Mouse (Mus musculus) testis, adult 2 months (tissue): ENCODE measurements around the gene Chil1. TPM values are rescaled to one million over a fixed set of nuclear protein-coding genes. Genes with fewer than 3 reads are reported as not detected.

Source experiments
- H3K27ac ChIP-seq: fragments of 200-500 bp; 2 replicates; pipeline ENCODE4 v1.5.1; 2012; ENCODE audit warnings: low read depth, low read length; ENCODE audit not compliant: control insufficient read depth, insufficient read depth
- H3K27me3 ChIP-seq: fragments of 200-500 bp; 2 replicates; pipeline ENCODE4 v1.6.1; 2012; ENCODE audit warnings: mild to moderate bottlenecking, low read length, moderate library complexity; ENCODE audit not compliant: control insufficient read depth, insufficient read depth
- H3K36me3 ChIP-seq: fragments of 200-500 bp; 2 replicates; pipeline ENCODE4 v1.6.1; 2012; ENCODE audit warnings: mild to moderate bottlenecking, low read length; ENCODE audit not compliant: control insufficient read depth, insufficient read depth
- H3K4me1 ChIP-seq: fragments of 200-500 bp; 2 replicates; pipeline ENCODE4 v1.6.1; 2012; ENCODE audit warnings: low read length; ENCODE audit not compliant: control insufficient read depth, insufficient read depth
- H3K4me3 ChIP-seq: fragments of 200-500 bp; 2 replicates; pipeline ENCODE4 v1.5.1; 2012; ENCODE audit warnings: low read depth, mild to moderate bottlenecking, low read length, moderate library complexity, mixed read lengths; ENCODE audit not compliant: control insufficient read depth
- CTCF ChIP-seq: fragments of 200-500 bp; IDR thresholded peaks from 2 replicates; pipeline ENCODE4 v1.5.1; 2012; ENCODE audit warnings: low read depth, mild to moderate bottlenecking, inconsistent platforms, low read length, moderate library complexity; ENCODE audit not compliant: control insufficient read depth, insufficient read depth, insufficient replicate concordance
- POLR2A ChIP-seq: fragments of 200-500 bp; IDR thresholded peaks from 2 replicates; pipeline ENCODE4 v1.6.1; 2012; ENCODE audit warnings: low read depth, mild to moderate bottlenecking, inconsistent platforms, low read length, moderate library complexity; ENCODE audit not compliant: control insufficient read depth
- polyA plus RNA-seq: library from polyadenylated mRNA; depleted of rRNA; stranded (reverse); fragments of >200 nt; gene quantifications from 2 replicates; pipeline ENCODE4 v1.2.3, GENCODE M21; 2012; rRNA removed

Chil1 gene
- polyA plus RNA-seq, 1 experiment, result 0.05 TPM

GRCm38 (mm10) chr1:134232778-134233531, 51.0 kb downstream of the Chil1 start:
- no peaks in the 10 kb centered on the region for H3K27me3 ChIP-seq
- H3K27ac ChIP-seq, result peak overlapping the region; percentile 39
- TF ChIP-seq POLR2A, result no peak; the same call in 1 of the 2 replicates
- no peak for TF ChIP-seq CTCF

GRCm38 (mm10) chr1:134233681-134234454, 51.9 kb downstream of the Chil1 start:
- TF ChIP-seq POLR2A (no peak), CTCF (no peak)
- H3K36me3 ChIP-seq, result no peaks in the 10 kb centered on the region
- no peaks in the 10 kb centered on the region for H3K27me3 ChIP-seq
- peaks cover 9% of the 10 kb centered on the region for H3K4me1 ChIP-seq
- peak overlapping the region; percentile 55 for H3K4me3 ChIP-seq
- peak overlapping the region; percentile 82 for H3K27ac ChIP-seq

More at GRCm38 (mm10) chr1:134232778-134233531, 51.0 kb downstream of the Chil1 start:
- H3K4me1 ChIP-seq, result peaks cover 9% of the 10 kb centered on the region
- no peaks in the 10 kb centered on the region for H3K36me3 ChIP-seq
- H3K4me3 ChIP-seq, result peak overlapping the region; percentile 25

- no peaks in the 10 kb centered on the region for H3K27me3 ChIP-seq
- no peak for TF ChIP-seq POLR2A
- TF ChIP-seq CTCF, result no peak
- peak overlapping the region; percentile 82 for H3K27ac ChIP-seq
Observed at GRCm38 (mm10) chr1:134234455-134235390, 52.7 kb downstream of the Chil1 start.

GRCm38 (mm10) chr1:134235391-134235921, 53.5 kb downstream of the Chil1 start, which contains the start of gene Adora1:
Adora1 (minus strand) TSS chr1:134235431.
- Histone ChIP-seq H3K27me3 (no peaks in the 10 kb centered on the region), H3K27ac (peak within 1 kb of the TSS; percentile 82), H3K36me3 (no peaks in the 10 kb centered on the region), H3K4me1 (peaks cover 9% of the 10 kb centered on the region), H3K4me3 (peak within 1 kb of the TSS; percentile 55)
- TF ChIP-seq CTCF, result no peak
- TF ChIP-seq POLR2A, result no peak

More at GRCm38 (mm10) chr1:134234455-134235390, 52.7 kb downstream of the Chil1 start:
- Histone ChIP-seq H3K4me3 (peak overlapping the region; percentile 55), H3K36me3 (no peaks in the 10 kb centered on the region), H3K4me1 (peaks cover 9% of the 10 kb centered on the region)

GRCm38 (mm10) chr1:134236142-134236541, 54.2 kb downstream of the Chil1 start:
- TF ChIP-seq POLR2A, result no peak
- no peak for TF ChIP-seq CTCF
- Histone ChIP-seq H3K4me3 (no peak overlapping the region), H3K27ac (no peak overlapping the region), H3K36me3 (no peaks in the 10 kb centered on the region), H3K27me3 (no peaks in the 10 kb centered on the region), H3K4me1 (peaks cover 9% of the 10 kb centered on the region)

- no peaks in the 10 kb centered on the region for H3K36me3 ChIP-seq
- no peaks in the 10 kb centered on the region for H3K27me3 ChIP-seq
- TF ChIP-seq POLR2A, result no peak
- no peak for TF ChIP-seq CTCF
- no peak overlapping the region for H3K27ac ChIP-seq
- H3K4me1 ChIP-seq, result peaks cover 9% of the 10 kb centered on the region
- H3K4me3 ChIP-seq, result no peak overlapping the region
Observed at GRCm38 (mm10) chr1:134237438-134237837, 55.5 kb downstream of the Chil1 start.

Other genes starting within 250 kb of the Chil1 start
- 3.6 and 5.1 TPM in 2 replicates for gene Fmod, start 144.9 kb upstream of the Chil1 start, polyA plus RNA-seq
- gene Btg2, start 103.1 kb upstream of the Chil1 start, polyA plus RNA-seq, result 2.9 and 4.1 TPM in 2 replicates
- gene Chit1, start 70.9 kb upstream of the Chil1 start, polyA plus RNA-seq, result 8.7 and 10.4 TPM in 2 replicates
- 0.16 and 0.20 TPM in 2 replicates for gene Mybph, start 11.3 kb downstream of the Chil1 start, polyA plus RNA-seq
- 19.4 and 28.0 TPM in 2 replicates for gene Adora1, start 53.3 kb downstream of the Chil1 start, polyA plus RNA-seq
- 0.11 TPM in 1 of 2 replicates, not detected in the other for gene Myog, start 107.8 kb downstream of the Chil1 start, polyA plus RNA-seq
- 5.1 and 5.7 TPM in 2 replicates for gene Ppfia4, start 150.8 kb downstream of the Chil1 start, polyA plus RNA-seq
- 116 and 127 TPM in 2 replicates for gene Tmem183a, start 179.8 kb downstream of the Chil1 start, polyA plus RNA-seq
- gene 4933406M09Rik, start 203.8 kb downstream of the Chil1 start, polyA plus RNA-seq, result 48.3 and 57.0 TPM in 2 replicates
- 30.4 and 40.5 TPM in 2 replicates for gene Cyb5r1, start 223.4 kb downstream of the Chil1 start, polyA plus RNA-seq
- 79.6 and 87.4 TPM in 2 replicates for gene Adipor1, start 233.2 kb downstream of the Chil1 start, polyA plus RNA-seq